Mouse (Mus musculus): ENCODE results near the gene Habp4. TPM values are rescaled to one million over a fixed set of nuclear protein-coding genes. Genes with fewer than 3 reads are reported as not detected.
A peak's percentile ranks its signal among the peaks of the same experiment; 100 is the strongest.

The Habp4 gene
- polyA plus RNA-seq, 1 experiment = 19.1 TPM

DNA sequence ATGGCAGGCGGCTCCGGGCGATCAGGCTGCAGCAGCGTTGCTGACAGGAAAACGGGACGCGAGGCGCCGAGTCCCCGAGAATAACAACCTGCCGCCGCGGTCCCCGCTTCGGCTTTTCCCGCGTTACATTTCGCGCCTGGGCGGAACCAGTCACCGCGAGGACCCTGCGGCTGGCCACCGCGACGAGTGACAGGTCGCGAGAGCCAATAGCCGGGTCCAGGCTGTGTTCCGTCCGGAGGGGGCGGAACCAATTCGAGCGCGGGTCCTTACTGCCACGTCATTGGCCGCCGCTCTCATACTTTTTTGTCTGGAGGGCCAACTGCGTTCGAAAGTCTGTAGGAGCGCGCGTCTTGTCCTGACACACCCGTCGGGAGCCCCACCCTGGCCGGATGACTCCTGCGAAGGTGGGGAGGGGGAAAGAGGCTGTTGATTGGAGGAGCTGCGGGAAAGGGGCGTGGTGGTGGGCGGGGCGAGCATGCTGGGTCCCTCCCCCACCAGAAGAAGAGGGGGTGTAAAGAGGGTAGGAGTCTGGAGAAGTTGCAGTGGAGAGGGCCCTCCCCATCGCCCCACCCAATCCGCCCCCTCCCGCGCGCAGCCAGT is 8.4 kb upstream of the Habp4 start, which contains the start of gene Zfp367:
Zfp367 (minus strand) TSS at position 120 of the 600 bp plus-strand sequence.
- TF ChIP-seq MAX (IDR thresholded peaks at IDR 0.05) (peak; percentile 14), FOSL1 (IDR thresholded peaks at IDR 0.05; ENCODE audit: insufficient read depth, low read length, poor library complexity, severe bottlenecking) (no peak)
- Histone ChIP-seq H3ac (ENCODE audit: control insufficient read depth, insufficient read length, low read depth) (peak within 1 kb of the TSS; percentile 82), H3K4me3 (ENCODE audit: insufficient read depth, poor library complexity, severe bottlenecking) (peak within 1 kb of the TSS; percentile 84), H3K36me3 (ENCODE audit: control insufficient read depth, insufficient read depth) (no peaks in the 10 kb centered on the region), H3K79me3 (ENCODE audit: low read depth) (peaks cover 40% of the 10 kb centered on the region), H3K79me2 (ENCODE audit: control insufficient read depth, insufficient read depth) (peaks cover 44% of the 10 kb centered on the region), H3K27me3 (ENCODE audit: control insufficient read depth, insufficient read depth, insufficient read length) (no peaks in the 10 kb centered on the region)

GRCm38 (mm10) chr13:64153751-64154267 is 7.8 kb upstream of the Habp4 start:
- peaks cover 38% of the 10 kb centered on the region for H3K79me2 ChIP-seq (ENCODE audit: control insufficient read depth, insufficient read depth)
- peaks cover 34% of the 10 kb centered on the region for H3K79me3 ChIP-seq (ENCODE audit: low read depth)
- TF ChIP-seq CEBPB (IDR thresholded peaks at IDR 0.05; ENCODE audit: low read depth) = no peak
- peak; percentile 25 for TF ChIP-seq USF1 (IDR thresholded peaks at IDR 0.05; ENCODE audit: low read depth)
- no peak for TF ChIP-seq CTCF (IDR thresholded peaks at IDR 0.05; ENCODE audit: control insufficient read depth, insufficient read depth, insufficient read length)

DNA sequence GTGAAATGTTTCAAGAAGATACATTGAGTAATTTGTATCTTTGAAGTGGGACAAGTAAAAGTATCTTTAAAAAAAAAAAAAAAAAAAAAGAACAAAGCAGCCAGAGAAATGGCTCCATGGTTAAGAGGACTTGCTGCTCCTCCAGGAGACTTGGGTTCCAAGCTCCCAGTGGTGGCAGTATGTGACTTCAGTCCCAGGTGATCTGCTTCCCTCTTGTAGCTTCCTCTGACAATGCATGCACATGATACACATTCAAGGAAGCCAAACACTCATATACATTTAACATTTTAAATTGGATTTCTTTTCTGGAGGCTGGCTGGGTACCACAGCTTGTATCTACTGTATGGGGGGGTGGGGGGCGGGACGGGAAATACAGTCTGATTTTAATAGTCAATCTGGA is 7.0 kb upstream of the Habp4 start:
- Histone ChIP-seq H3K79me3 (ENCODE audit: low read depth) (peaks cover 26% of the 10 kb centered on the region), H3K27me3 (ENCODE audit: control insufficient read depth, insufficient read depth, insufficient read length) (no peaks in the 10 kb centered on the region), H3K36me3 (ENCODE audit: control insufficient read depth, insufficient read depth) (no peaks in the 10 kb centered on the region), H3K79me2 (ENCODE audit: control insufficient read depth, insufficient read depth) (peaks cover 30% of the 10 kb centered on the region), H3ac (ENCODE audit: control insufficient read depth, insufficient read length, low read depth) (no peak overlapping the region), H3K4me3 (ENCODE audit: insufficient read depth, poor library complexity, severe bottlenecking) (no peak overlapping the region)
- TF ChIP-seq MYOD1 (IDR thresholded peaks at IDR 0.05; ENCODE audit: control insufficient read depth, insufficient read length, low read depth) (no peak), MAX (IDR thresholded peaks at IDR 0.05) (no peak), USF1 (IDR thresholded peaks at IDR 0.05; ENCODE audit: low read depth) (no peak), CTCF (IDR thresholded peaks at IDR 0.05; ENCODE audit: control insufficient read depth, insufficient read depth, insufficient read length) (no peak), FOSL1 (IDR thresholded peaks at IDR 0.05; ENCODE audit: insufficient read depth, low read length, poor library complexity, severe bottlenecking) (no peak), MYOG (IDR thresholded peaks at IDR 0.05; ENCODE audit: control insufficient read depth, extremely low read depth, insufficient read length) (no peak)

More at GRCm38 (mm10) chr13:64153751-64154267, 7.8 kb upstream of the Habp4 start:
- H3K36me3 ChIP-seq (ENCODE audit: control insufficient read depth, insufficient read depth) = no peaks in the 10 kb centered on the region
- no peaks in the 10 kb centered on the region for H3K27me3 ChIP-seq (ENCODE audit: control insufficient read depth, insufficient read depth, insufficient read length)
- peak overlapping the region; percentile 21 for H3ac ChIP-seq (ENCODE audit: control insufficient read depth, insufficient read length, low read depth)
- peak overlapping the region; percentile 25 for H3K4me3 ChIP-seq (ENCODE audit: insufficient read depth, poor library complexity, severe bottlenecking)

GRCm38 (mm10) chr13:64155171-64155571 is 6.5 kb upstream of the Habp4 start:
- Histone ChIP-seq H3K79me2 (ENCODE audit: control insufficient read depth, insufficient read depth) (peaks cover 25% of the 10 kb centered on the region), H3K4me3 (ENCODE audit: insufficient read depth, poor library complexity, severe bottlenecking) (no peak overlapping the region), H3ac (ENCODE audit: control insufficient read depth, insufficient read length, low read depth) (no peak overlapping the region), H3K36me3 (ENCODE audit: control insufficient read depth, insufficient read depth) (no peaks in the 10 kb centered on the region), H3K79me3 (ENCODE audit: low read depth) (peaks cover 21% of the 10 kb centered on the region), H3K27me3 (ENCODE audit: control insufficient read depth, insufficient read depth, insufficient read length) (no peaks in the 10 kb centered on the region)
- no peak for TF ChIP-seq CEBPB (IDR thresholded peaks at IDR 0.05; ENCODE audit: low read depth)
- no peak for TF ChIP-seq USF1 (IDR thresholded peaks at IDR 0.05; ENCODE audit: low read depth)
- no peak for TF ChIP-seq CTCF (IDR thresholded peaks at IDR 0.05; ENCODE audit: control insufficient read depth, insufficient read depth, insufficient read length)

GRCm38 (mm10) chr13:64156966-64157365 is 4.7 kb upstream of the Habp4 start:
- no peaks in the 10 kb centered on the region for H3K36me3 ChIP-seq (ENCODE audit: control insufficient read depth, insufficient read depth)
- H3K4me3 ChIP-seq (ENCODE audit: insufficient read depth, poor library complexity, severe bottlenecking) = no peak overlapping the region
- H3K27me3 ChIP-seq (ENCODE audit: control insufficient read depth, insufficient read depth, insufficient read length) = no peaks in the 10 kb centered on the region
- H3ac ChIP-seq (ENCODE audit: control insufficient read depth, insufficient read length, low read depth) = no peak overlapping the region
- no peak for TF ChIP-seq USF1 (IDR thresholded peaks at IDR 0.05; ENCODE audit: low read depth)
- TF ChIP-seq MYOD1 (IDR thresholded peaks at IDR 0.05; ENCODE audit: control insufficient read depth, insufficient read length, low read depth) = no peak
- no peak for TF ChIP-seq CEBPB (IDR thresholded peaks at IDR 0.05; ENCODE audit: low read depth)
- TF ChIP-seq FOSL1 (IDR thresholded peaks at IDR 0.05; ENCODE audit: insufficient read depth, low read length, poor library complexity, severe bottlenecking) = no peak
- no peak for TF ChIP-seq MYOG (IDR thresholded peaks at IDR 0.05; ENCODE audit: control insufficient read depth, extremely low read depth, insufficient read length)
- no peak for TF ChIP-seq CTCF (IDR thresholded peaks at IDR 0.05; ENCODE audit: control insufficient read depth, insufficient read depth, insufficient read length)
- TF ChIP-seq MAX (IDR thresholded peaks at IDR 0.05) = no peak
- H3K79me2 ChIP-seq (ENCODE audit: control insufficient read depth, insufficient read depth) = peaks cover 7% of the 10 kb centered on the region
- peaks cover 3% of the 10 kb centered on the region for H3K79me3 ChIP-seq (ENCODE audit: low read depth)

GRCm38 (mm10) chr13:64161916-64162611 is 440 bp downstream of the Habp4 start:
- H3K36me3 ChIP-seq (ENCODE audit: control insufficient read depth, insufficient read depth) = no peaks in the 10 kb centered on the region
- H3K4me3 ChIP-seq (ENCODE audit: insufficient read depth, poor library complexity, severe bottlenecking) = peak overlapping the region; percentile 63
- TF ChIP-seq FOSL1 (IDR thresholded peaks at IDR 0.05; ENCODE audit: insufficient read depth, low read length, poor library complexity, severe bottlenecking) (no peak), MYOD1 (IDR thresholded peaks at IDR 0.05; ENCODE audit: control insufficient read depth, insufficient read length, low read depth) (no peak), USF1 (IDR thresholded peaks at IDR 0.05; ENCODE audit: low read depth) (no peak), CTCF (IDR thresholded peaks at IDR 0.05; ENCODE audit: control insufficient read depth, insufficient read depth, insufficient read length) (no peak), MAX (IDR thresholded peaks at IDR 0.05) (peak; percentile 41), CEBPB (IDR thresholded peaks at IDR 0.05; ENCODE audit: low read depth) (no peak), MYOG (IDR thresholded peaks at IDR 0.05; ENCODE audit: control insufficient read depth, extremely low read depth, insufficient read length) (no peak)
- peak overlapping the region; percentile 91 for H3ac ChIP-seq (ENCODE audit: control insufficient read depth, insufficient read length, low read depth)
- H3K79me2 ChIP-seq (ENCODE audit: control insufficient read depth, insufficient read depth) = peaks cover 24% of the 10 kb centered on the region
- peaks cover 11% of the 10 kb centered on the region for H3K79me3 ChIP-seq (ENCODE audit: low read depth)
- no peaks in the 10 kb centered on the region for H3K27me3 ChIP-seq (ENCODE audit: control insufficient read depth, insufficient read depth, insufficient read length)
